15 mouse cellular contexts compared by ENCODE assay signal in the genomic region with DNA sequence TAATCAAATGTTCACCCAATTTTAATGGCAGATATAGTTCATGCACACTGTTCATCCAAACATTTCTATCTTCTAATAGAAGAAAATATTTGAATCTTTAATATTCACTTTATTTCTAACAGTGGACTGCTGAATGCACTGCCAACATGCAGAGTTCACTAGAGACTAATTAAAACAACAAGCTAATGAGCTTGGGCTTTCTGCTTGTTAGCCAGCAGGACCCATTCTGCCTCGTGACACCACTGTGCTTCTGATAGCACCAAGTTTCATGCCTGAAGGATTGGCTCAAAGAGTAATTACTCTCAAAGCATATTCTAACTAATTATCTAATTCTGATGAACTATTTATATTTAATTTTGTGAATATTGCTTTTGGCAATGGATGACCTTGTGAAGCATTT.
"Had no signal": no experiment of that assay in that cellular context is flagged by ENCODE, and none has a peak within 500 bp of the region (broad histone marks: within the 10 kb centered on the region; RNA-seq: fewer than 3 reads in every experiment).

No protein-coding gene starts in this region.

- ATAC-seq: lung, postnatal 0 days had no signal

- DNase-seq: kidney, adult 9 months; kidney, postnatal 10 days; kidney, postnatal 4 days; lung, adult 2 months; lung, postnatal 4 days; right cerebral cortex, postnatal 4 days; spleen, adult 18-20 months; thymus, adult 18-20 months; thymus, postnatal 14 days had no signal

- H3K27ac ChIP-seq: layer of hippocampus, adult 2 months; limb, embryonic 10.5 days; liver, embryonic 15.5 days; midbrain, embryonic 12.5 days had no signal

- H3K36me3 ChIP-seq: limb, embryonic 10.5 days; liver, embryonic 15.5 days; midbrain, embryonic 12.5 days had no signal

- H3K4me2 ChIP-seq: liver, embryonic 11.5 days; liver, embryonic 15.5 days; midbrain, embryonic 12.5 days had no signal

- H3K4me1 ChIP-seq: limb, embryonic 10.5 days; liver, embryonic 15.5 days; midbrain, embryonic 12.5 days had no signal

- H3K27me3 ChIP-seq: liver, embryonic 15.5 days; midbrain, embryonic 12.5 days had no signal

- H3K9me3 ChIP-seq: limb, embryonic 10.5 days; liver, embryonic 15.5 days; midbrain, embryonic 12.5 days had no signal

- H3K4me3 ChIP-seq: layer of hippocampus, adult 2 months; limb, embryonic 10.5 days; liver, embryonic 15.5 days; midbrain, embryonic 12.5 days had no signal

- H3K9ac ChIP-seq: liver, embryonic 15.5 days; midbrain, embryonic 12.5 days had no signal
